Mouse (Mus musculus): Measurements from ENCODE around the gene Tmcc1.

Gene Tmcc1

DNA sequence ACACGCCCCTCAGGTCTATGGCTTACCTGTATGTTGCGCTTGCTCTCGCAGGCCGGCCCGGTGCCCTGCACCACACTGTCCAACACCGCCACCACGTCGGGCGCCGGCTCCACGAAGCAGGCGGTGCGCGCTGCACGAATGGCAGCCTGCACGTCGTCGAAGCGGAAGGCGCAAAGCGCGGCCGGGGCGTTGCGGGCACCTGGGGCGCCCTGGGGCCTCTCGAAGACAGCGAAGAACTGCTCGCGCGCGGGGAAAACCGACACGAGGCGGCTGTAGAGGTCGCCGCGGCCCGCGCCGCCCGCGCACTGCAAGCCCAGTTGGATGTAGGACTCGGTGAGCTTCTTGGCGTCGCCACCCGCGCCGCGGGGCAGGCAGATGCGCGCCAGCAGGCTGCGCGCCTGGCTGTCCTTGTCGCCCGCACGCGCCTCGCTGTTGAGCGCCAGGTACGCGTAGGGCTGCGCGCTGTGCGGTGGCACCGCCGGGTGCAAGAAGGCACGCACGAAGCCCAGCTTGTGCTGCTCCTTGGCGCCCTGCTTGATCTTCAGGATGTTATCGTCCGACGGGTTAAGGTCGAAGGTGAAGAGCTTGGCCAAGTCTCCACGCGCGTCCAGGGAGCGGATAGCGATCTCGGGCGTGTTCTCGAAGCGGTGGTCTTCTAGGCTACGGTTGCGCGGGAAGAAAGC, 199.7 kb downstream of the Tmcc1 start:
- DNase-seq (ENCODE audit: low spot score in 2 of 2): no peak

DNA sequence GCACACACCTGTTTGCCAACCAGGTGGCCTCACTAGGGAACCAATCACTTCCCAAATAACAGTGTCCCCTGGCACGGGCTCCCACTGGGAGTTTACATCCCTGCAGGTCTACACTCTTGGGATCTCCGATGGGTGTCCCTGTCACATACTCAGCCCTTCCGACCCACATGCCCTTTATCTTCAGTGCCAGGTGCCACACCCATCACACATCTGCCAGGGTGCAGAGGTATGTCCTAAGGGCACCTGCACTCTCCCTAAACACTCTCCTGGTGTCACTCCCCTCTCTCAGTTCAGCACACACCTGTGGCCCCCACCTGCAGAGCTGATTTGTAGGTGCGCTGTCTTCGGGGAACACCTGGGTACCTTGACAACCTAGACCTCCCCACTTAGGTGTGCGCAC, 200.3 kb downstream of the Tmcc1 start:
- no peak for DNase-seq (ENCODE audit: low spot score in 2 of 2)

DNA sequence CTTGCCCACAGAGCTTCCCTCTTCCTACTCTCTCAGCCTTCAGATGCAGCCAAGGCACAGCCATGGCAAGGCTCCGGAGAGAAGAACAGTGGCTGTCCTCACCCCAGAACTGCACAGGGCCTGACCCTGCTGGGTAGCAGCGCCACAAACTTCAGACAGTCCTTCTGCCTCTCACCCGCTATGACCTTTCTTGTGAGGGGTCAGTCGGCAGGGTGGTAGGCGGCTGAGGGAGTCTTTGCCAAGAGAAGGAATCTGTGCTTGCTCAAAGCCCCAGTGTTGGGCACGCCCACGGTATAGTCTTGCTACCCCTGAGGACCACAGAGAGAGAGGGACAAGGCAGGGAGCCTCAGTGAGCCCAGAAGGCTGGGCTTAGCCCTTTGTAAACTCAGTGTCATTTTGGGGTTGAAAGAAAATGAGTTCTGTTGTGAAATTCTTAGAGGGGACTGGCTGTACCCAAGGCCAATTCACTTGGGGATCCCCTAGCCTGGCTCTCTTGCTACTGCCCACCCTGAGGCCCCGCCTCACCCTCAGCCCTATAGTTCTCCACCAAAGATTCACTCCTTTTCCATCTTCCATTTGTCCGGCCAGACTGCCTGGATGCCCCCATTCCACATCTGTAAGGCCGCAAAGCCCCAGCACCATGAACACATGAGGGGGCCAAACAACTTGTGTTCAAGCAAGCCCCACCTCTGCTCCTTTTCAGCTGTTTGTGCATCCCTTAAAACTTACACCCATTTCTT, 201.2 kb downstream of the Tmcc1 start:
- DNase-seq (ENCODE audit: low spot score in 2 of 2): no peak

DNA sequence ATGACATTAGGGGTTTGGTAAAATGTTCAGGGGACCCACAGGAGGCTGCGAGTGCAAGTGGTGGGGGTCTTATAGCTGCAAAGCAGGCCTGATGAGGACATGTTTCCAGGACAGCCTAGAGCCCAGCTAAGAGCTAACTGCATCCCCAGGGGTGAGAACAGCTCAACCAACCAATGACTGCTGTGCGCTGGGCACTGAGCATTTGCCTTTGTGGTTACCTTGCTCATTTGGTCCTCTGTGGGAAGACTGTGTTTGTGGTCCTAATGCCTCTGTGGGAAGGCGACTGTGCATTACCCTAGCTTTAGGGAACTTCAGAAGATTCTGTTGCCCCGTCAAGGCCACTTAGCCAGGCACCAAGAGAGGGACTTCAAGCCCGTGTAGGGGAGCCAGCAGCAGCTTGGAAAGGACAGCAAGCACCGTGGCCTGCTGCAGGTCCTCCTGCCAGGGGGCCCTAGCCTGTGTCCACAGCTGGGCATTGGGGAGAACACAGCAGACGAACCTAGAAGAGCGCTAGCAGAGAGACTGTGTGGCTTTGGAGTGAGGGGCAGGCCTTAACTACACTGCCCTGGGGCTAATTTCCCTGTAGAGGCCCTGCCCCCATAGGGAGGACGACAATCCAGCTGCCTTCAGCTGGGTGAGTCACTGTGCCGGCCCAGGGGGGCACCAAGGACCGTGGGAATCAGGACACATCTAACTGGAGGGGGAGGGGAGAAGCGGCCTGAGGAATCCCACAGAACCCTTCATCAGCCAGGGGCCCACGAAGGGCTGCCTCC, 202.0 kb downstream of the Tmcc1 start:
- no peak for DNase-seq (ENCODE audit: low spot score in 2 of 2)

DNA sequence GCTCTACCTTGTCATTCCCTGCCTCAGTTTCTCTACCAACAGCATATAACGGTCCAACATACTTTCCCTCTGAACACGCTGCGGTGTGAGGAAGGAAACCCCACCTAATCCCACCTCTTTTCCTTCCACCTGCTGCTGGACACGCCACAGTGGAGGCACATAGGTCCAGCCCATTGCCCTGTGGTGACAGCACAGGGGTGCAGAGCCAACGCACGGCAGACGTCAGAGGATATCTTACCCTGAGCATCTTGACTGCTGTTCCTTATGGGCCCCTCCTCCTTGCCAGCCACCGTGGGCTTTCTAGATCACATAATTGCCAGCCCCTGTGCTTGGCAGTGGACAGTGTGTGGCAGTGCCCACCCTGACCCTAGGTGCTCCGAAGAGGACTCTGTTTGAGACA, 202.8 kb downstream of the Tmcc1 start:
- DNase-seq (ENCODE audit: low spot score in 2 of 2): no peak

DNA sequence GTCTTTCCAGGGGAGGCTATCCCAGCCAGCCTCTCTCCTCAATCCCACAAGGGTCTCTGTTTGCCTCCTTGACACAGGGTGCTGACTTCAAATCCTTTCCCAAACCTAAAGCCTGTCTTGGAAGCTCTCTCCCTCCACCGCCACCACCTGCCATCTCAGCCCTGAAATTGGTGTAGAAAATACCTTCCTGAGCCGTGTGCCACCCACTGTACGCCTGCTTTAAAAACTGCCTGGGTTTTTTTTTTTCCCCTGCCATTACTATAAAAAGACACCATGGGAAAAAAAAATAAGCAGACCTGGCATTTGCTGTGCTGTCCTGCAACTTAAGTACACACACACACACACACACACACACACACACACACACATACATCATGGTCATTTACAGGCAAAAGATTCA, 203.2 kb downstream of the Tmcc1 start:
- DNase-seq (ENCODE audit: low spot score in 2 of 2): no peak

DNA sequence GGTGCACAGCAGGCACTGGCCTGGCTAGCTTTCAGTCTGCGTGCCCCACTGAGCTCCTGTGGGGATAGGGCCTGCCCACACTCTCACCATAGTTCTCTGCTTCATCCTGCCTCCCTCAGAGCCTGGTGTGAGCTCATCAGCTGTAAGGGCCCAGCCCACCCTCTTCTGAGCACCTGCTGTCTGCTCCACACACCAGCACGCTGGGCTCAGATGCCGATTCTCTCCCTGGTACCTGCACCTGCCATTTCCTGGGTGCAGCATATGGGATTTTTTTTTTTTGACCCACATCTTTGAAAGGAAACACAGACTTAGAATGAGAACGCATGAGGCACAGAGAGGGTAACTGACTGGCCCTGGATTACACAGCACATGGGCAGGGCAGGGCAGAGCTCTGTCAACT, 203.7 kb downstream of the Tmcc1 start:
- DNase-seq (ENCODE audit: low spot score in 2 of 2): no peak

DNA sequence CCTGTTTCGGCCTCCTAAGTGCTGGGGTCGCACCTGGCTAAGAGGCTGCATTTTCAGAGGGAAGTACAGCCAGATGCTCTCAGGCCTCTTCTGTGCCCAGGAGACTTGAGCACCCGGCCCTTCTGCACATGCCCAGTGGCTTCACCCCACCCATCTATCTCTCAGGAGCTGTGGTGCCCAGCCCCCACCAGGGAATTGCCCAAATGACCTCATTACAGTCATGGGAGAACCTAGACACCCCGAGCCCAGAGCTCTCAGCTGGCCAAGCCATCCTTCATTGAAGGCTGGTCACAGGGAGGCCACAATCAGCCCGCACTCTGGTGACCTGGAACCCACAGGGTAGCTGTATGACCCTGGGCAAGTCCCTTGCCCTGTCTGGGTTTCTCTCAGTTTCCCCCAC, 204.3 kb downstream of the Tmcc1 start:
- no peak for DNase-seq (ENCODE audit: low spot score in 2 of 2)

DNA sequence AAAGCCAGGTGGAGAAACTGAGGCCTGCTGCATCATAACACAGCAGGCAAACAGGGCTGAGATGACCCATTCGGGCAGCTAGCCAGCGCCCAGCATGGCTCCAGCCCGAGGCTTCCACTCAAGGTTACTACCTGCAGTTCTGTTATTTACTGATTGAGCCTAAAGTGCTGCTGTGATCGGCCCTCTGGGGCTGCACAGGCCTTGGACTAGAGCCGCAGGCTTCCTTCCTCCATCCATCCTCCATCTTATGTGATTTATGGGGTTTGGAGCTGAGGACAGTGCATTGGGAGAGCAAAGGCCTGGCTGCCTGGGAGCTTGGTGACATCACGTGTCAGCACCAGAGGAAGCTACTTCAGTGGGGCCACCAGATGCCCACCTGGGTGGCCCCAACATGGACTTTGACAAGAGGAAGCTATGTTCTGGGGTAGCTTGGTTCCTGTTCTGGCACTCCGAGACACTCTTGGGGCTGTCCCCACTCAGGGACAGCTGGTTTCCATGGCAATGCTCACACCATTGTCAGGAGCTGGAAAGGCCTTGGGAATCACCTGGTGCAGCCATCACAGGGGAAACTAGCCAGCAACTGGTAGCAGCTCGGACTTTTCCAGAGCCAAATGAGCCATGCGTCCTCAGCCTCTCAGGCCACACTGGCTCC, 206.1 kb downstream of the Tmcc1 start:
- DNase-seq (ENCODE audit: low spot score in 2 of 2): no peak

DNA sequence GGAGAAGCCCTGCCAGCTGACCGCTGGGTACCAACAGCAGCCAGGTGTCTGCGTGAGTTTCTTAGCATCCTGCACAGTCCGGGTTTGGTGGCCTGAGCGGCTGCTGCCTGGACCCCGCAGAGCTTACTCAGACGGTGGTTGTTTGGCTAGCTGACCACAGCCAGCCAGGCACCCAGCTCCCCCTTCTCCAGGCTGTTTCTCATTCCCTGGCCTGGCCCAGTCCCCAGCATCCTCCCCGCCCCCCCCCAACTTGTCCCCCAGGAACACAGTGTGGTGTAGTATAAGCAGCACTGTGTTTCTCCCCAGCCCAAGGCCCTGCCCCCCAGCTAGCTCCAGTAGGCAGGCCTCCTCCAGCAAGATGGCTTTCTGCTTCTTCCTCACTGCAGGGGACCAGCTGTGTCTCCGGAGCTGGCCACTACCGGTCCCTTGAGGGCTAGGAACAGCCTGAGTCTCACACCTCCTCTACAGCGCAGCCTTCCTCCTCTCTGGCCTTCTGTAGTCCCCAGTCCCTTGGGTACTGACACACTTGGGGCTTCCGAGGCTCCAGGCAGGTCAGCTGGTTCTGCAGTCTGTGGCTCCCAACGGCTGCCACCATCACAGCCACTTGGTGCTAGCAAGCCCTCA, 206.7 kb downstream of the Tmcc1 start:
- DNase-seq (ENCODE audit: low spot score in 2 of 2): no peak

DNA sequence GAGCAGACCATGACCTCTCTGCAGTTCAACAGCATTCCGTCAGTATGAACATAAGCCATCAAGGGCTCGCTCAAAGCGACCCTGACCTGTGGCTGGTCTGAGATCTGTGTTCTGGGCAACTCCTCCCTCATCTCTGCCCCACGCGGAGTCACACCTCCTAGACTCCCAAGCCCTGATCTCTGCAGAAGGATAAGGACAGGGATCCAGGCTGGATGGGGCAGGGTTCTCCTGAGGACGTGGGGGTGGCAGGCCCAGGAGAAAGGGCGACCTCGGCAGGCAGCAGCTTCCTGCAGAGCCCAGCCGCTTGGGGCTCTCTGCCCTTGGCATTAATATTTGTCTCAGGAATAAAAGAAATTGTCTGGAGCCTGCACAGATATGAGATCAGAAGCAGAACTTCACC, 207.7 kb downstream of the Tmcc1 start:
- DNase-seq (ENCODE audit: low spot score in 2 of 2): no peak

DNA sequence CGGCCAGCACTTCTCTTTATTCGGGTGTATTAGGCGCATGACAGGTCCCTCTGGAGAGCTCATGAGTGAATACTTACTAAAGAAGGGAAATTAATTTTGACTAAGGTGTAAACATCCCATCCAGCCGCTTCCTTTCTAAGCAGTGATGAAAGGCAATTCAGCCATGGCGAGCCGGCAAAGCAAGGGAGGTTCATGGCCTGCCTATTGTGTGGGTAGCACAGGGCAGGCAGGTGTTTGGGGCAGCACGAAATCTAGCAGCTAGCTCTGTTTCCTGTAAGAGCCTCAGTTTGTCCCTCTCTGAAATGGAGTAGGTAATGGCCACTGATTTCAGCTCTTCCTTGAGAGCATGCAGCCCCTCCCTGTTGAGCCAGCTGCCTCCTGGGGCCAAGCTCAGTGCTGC, 208.7 kb downstream of the Tmcc1 start:
- no peak for DNase-seq (ENCODE audit: low spot score in 2 of 2)

DNA sequence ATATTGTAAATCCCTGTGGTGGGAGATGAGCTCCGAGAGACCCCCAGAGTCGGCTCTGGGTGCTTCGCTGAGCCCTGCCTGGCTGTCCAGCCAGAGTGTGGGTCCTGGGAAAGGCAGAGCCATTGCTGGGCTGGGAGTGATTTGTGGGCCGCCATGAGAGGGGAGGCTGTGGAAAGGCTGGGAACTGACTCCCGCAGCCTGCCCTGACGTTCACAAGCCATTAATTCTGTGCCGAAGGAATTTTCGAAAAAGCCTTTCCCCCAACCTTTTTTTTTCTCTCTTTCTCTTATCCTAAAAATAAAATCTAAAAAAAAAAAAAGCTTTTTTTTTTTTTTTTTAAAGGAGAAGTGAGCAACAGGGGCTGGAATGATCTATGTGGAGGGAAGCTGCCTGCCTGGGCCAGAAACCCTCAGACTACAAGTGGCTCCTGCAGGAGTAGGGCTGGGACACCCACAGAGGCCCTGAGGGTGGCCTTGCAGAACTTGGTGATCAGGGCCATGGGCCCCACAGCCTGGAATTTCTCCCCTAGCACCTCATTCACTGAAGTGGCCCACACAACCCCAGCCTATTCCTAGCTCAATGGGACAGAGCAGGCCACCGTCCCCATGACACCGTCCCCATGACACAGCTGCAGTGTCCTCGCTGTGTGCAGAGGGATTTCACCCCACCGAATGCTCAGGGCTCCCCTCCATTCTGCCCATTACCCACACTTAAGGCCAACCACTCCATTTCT, 209.8 kb downstream of the Tmcc1 start:
- no peak for DNase-seq (ENCODE audit: low spot score in 2 of 2)

DNA sequence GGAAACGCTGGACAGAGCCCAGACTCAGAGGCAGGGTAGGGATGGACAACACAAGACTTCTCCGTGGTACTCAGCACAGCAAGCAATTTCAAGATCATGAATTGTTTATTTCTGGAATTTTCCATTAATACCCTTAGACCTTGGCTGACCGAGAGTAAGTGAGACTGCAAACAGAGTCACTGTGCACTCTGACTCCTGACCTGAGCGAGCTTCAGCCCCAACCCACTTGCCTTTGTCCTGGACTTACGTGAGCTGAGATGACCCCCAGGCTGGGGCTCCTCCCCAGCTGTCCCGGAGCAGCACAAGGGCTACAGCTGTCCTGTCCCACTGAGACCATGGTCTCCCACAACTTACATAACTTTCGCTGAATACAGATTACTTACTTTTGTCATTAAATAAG, 210.4 kb downstream of the Tmcc1 start:
- DNase-seq (ENCODE audit: low spot score in 2 of 2): no peak

DNA sequence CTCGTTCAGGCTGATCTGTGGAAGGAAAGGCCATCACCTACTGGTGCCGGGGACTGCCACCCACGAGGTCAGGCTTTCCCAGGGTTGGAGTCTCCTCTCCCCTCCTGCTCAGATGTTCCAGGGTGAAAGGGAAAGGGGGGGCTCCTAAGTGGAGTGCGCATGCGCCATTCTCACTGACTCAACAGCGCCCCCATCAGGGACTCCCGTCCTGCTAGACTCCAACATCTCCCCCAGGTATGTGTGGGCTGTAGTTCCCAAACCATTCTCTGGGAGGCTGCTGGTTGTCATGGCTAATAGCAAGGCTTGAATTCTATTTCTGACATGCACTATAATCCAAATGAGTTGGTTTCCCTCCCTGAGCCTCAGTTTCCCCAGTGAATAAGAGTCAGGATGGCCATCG, 214.7 kb downstream of the Tmcc1 start:
- DNase-seq (ENCODE audit: low spot score in 2 of 2): no peak

DNA sequence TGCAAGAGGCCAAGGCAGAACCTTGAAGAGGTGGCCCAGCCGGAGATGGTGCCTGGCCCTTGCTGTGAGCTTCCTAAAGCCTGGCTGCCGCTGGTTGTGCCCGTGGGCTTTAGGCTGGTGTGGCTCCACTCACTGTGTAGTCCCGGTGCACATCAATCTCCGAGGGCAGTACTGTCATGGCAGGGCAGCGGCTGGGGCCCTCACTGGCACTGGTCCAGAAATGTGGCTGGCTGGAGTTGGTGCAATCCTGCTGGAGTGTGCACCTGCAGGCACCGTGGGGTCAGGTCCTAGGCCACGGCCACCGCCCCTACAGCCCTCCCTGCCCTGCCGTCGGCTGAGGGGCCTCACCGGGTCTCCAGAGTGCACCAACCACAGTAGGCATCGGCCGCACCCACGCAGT, 215.5 kb downstream of the Tmcc1 start:
- no peak for DNase-seq (ENCODE audit: low spot score in 2 of 2)

DNA sequence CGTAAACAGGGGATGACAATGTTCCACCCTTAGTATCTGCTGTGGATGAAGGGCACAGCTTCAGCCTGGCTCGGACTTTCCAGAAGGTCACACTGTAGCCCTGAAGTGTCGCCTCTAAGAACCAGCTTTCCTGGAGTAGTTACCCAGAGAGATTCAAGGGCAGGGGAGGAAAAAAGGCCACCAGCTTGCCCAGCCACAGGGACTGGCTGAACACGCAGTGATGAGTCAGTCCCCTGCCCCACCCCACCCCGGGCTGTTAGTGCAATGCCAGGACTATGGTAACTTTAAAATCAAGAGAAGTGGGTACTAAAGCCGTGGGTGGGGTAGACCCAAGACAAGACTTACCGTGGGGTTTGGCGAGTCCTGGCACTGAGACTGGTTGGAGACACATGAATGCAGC, 217.7 kb downstream of the Tmcc1 start:
- DNase-seq (ENCODE audit: low spot score in 2 of 2): no peak

DNA sequence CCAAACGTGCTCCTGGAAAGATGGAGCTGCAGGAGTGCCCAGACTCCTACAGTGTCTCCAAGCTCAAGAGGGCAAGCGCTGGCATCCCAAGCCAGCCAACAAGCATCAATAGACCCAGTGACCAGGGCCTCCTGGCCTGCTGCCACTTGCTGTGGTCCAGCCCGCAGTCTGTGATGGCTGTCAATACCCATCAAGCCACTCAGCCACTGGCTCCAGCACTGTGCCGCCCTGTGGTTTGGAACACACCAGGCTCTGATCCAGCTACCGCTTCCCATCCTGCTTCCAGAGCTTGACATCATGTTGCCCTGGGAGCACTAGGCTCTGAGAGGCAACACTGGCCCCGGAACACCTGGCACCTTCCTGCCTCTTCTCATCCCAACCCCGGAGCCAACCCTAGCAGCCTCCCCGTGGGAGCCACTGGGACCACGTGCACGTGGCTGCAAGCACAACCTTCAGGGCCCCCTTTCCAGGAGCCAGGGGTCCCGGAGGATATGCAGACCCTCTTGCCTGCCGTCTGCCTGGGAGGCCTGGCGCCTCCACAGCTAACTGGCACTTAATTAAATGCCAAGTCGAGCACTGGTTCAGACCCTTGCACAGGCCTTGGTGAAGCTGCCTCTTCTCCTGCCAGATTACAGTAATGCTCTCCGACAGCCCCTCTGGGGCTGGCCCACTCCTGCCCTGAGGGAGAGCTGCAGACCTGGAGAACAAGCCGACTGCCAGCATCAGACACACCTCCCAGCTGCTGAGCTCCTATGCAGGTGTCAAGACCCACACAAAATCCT, 219.2 kb downstream of the Tmcc1 start:
- peak in 1 of 2 experiments; percentile 52 for DNase-seq (ENCODE audit: low spot score in 2 of 2)

DNA sequence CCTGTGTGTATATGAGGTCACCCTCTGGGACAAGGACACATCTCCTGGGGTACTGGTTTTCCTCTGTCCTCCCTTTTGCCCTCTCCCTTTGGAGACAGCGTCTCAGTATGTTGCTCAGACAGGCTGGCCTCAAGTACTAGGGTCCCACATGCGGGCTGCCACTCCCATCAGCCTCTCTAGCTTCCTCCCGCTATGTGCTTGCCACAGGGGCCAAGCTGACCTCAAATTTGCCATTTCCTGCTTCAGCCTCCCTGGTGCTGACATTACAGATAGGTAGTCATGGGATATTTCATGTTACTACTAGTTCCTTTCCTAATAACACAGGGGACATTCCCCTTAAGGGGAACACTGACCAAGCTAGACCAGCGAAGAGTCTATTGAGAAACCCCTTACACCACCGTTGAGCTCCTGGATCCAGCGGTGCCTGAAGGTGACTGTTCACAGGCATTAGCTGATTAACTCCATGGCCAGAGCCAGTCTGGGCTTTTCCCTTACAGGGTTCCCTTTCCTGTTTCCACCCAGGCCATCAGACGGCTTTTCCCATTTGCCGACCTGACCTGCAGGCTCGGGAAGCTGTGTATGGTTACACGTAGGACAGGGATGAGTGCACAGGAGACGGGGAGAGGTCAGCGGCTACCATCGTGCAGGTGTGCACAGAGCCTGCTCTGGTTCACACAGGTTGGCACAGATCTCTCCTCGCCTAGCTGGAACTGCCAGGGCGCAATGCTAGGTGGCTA, 220.0 kb downstream of the Tmcc1 start:
- DNase-seq (ENCODE audit: low spot score in 2 of 2): no peak

Measured in cerebellum, postnatal 4 days (tissue).